Mouse (Mus musculus) heart, embryonic 14.5 days (tissue): Measurements from ENCODE around the gene Cd59a. TPM values are rescaled to one million over a fixed set of nuclear protein-coding genes. Genes with fewer than 3 reads are reported as not detected.
"Not testable (repeated sequence)": the region's sequence is repeated elsewhere in the genome, so short reads cannot be mapped to it uniquely, and the experiment has no call there.

Source experiments
- ATAC-seq: fragments of 200-750 bp; cut with Nextera tagmentation; 2 replicates; pipeline ENCODE4 v1.8.0; 2017; ENCODE audit warnings: low read depth, moderate TSS enrichment; ENCODE audit not compliant: insufficient number of reproducible peaks, insufficient read depth, low FRiP score
- H3K27ac ChIP-seq, 2 experiments: fragments of 200-500 bp in 1 of 2; fragments of 300-500 bp in 1 of 2; sonication (generic) in 1 of 2; replicated peaks in 1 of 2; 2 replicates each; pipeline ENCODE4 v1.5.1; 2012 to 2014; ENCODE audit warnings: low read depth in 2 of 2, low read length in 2 of 2, control low read depth in 1 of 2, mild to moderate bottlenecking in 1 of 2, mixed read lengths in 1 of 2; ENCODE audit not compliant: control insufficient read depth in 1 of 2, insufficient read depth in 1 of 2
- H3K27me3 ChIP-seq: fragments of 300-500 bp; sonication (generic); 2 replicates; pipeline ENCODE4 v1.6.1; 2014; ENCODE audit warnings: mild to moderate bottlenecking, low read length, control low read depth; ENCODE audit not compliant: control insufficient read depth, insufficient read depth
- H3K36me3 ChIP-seq: fragments of 300-500 bp; sonication (generic); 2 replicates; pipeline ENCODE4 v1.6.1; 2014; ENCODE audit warnings: mild to moderate bottlenecking, control low read depth, low read length, mixed read lengths; ENCODE audit not compliant: control insufficient read depth, insufficient read depth
- H3K4me1 ChIP-seq, 2 experiments: fragments of 200-500 bp in 1 of 2; fragments of 300-500 bp in 1 of 2; sonication (generic) in 1 of 2; 2 replicates each; pipeline ENCODE4 v1.6.1; 2012 to 2014; ENCODE audit warnings: low read length in 2 of 2, control low read depth in 1 of 2, mixed read lengths in 1 of 2; ENCODE audit not compliant: control insufficient read depth in 2 of 2, insufficient read depth in 2 of 2
- H3K4me2 ChIP-seq: fragments of 300-500 bp; sonication (generic); 2 replicates; pipeline ENCODE4 v1.6.1; 2014; ENCODE audit warnings: mild to moderate bottlenecking, low read length
- H3K4me3 ChIP-seq, 2 experiments: fragments of 200-500 bp in 1 of 2; fragments of 300-500 bp in 1 of 2; sonication (generic) in 1 of 2; 2 replicates each; pipeline ENCODE4 v1.5.1; 2012 to 2014; ENCODE audit warnings: low read length in 2 of 2, mild to moderate bottlenecking in 2 of 2, control low read depth in 1 of 2, low read depth in 1 of 2, moderate library complexity in 1 of 2; ENCODE audit not compliant: control insufficient read depth in 1 of 2, insufficient read depth in 1 of 2
- H3K9ac ChIP-seq: fragments of 300-500 bp; sonication (generic); 2 replicates; pipeline ENCODE4 v1.6.1; 2014; ENCODE audit warnings: mild to moderate bottlenecking, low read length
- H3K9me3 ChIP-seq: fragments of 300-500 bp; sonication (generic); 2 replicates; pipeline ENCODE4 v1.6.1; 2016; ENCODE audit warnings: low read length, control low read depth; ENCODE audit not compliant: control insufficient read depth
- WGBS: fragments of 180-500 bp; shearing (Covaris S2); extraction: QIAGEN DNeasy Blood & Tissue Kit; methylation state at CpG from one replicate; pipeline ENCODE4 v1.1.7; 2014; 5-methylcytosine and 5-hydroxymethylcytosine counted together
- polyA plus RNA-seq: library from polyadenylated mRNA; unstranded; fragments of >200 nt; fragmentation: Nextera tagmentation; extraction: Ambion mirVana; gene quantifications from 2 replicates; pipeline ENCODE4 v1.2.1, GENCODE M21; 2014

Cd59a gene
- polyA plus RNA-seq, 1 experiment from 2014 or later = 69.0 TPM

DNA sequence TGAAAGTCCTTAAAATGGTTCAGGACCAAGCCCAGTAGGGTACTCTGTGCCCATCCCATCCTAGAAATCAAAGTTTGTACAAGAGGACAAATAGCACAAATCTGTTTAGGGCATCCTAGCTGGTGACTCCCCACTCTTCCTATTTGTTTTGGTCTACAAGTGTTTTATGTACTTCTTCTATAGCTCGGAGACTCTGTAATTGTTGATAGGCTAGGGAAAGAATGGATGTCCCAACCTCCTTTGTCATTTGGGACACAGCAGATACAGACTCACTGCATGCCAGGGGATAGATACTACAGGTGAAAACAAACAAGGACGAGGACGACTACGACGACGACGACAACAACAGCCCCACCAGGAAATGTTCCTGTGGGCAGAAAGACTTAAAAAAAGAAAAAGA lies 27.2 kb upstream of the Cd59a start, which contains the start of gene Gm10799:
Gene Gm10799, minus strand, starts transcription at position 101 of the 400 bp plus-strand sequence.
- not testable (repeated sequence) for H3K4me1 ChIP-seq, H3K36me3 ChIP-seq, H3K9me3 ChIP-seq, H3K4me2 ChIP-seq, ATAC-seq, H3K27me3 ChIP-seq, H3K27ac ChIP-seq, H3K9ac ChIP-seq, H3K4me3 ChIP-seq
- WGBS = 75% methylated on average over 7 of the region's 7 CpGs

DNA sequence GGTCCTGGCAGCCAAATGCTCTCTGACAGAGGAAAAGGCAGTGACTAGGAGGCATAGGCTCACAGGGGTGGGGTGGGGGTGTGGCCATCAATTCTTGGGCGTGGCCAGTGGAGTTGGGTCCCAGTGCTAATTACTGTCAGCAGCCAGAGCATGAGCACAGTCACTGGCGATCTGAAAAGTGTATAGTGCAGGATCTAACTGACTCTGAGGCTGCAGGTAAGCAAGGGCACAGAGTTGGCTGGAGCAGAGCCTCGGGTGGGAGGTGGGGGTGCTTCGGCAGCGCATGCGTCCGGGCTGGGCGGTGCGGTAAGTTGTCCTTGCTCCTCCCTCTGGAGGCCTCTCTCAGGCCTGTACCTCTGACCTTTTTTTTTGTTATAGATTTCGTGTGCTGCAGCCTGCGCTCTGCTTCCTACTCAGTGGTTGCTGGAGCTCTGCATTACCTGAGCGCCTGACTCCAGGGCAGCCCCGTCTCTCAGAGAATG lies 25.9 kb upstream of the Cd59a start, which contains the start of gene Cd59b:
Gene Cd59b, plus strand, starts transcription at position 146 of the 482 bp plus-strand sequence.
- peak within 1 kb of the TSS; percentile 64 for H3K4me2 ChIP-seq
- H3K4me1 ChIP-seq = peaks cover 0 to 3% of the 10 kb centered on the region in 2 experiments; a peak in 2 of 4 replicates
- no peaks in the 10 kb centered on the region for H3K36me3 ChIP-seq
- H3K9ac ChIP-seq = peak within 1 kb of the TSS; percentile 55
- H3K27me3 ChIP-seq = no peaks in the 10 kb centered on the region
- H3K9me3 ChIP-seq = no peaks in the 10 kb centered on the region
- WGBS = 13% methylated on average over 13 of the region's 13 CpGs
- ATAC-seq = peak; percentile 61
- H3K27ac ChIP-seq = peak within 1 kb of the TSS in 1 of 2 experiments; percentile 1; a peak in 1 of 4 replicates
- peak within 1 kb of the TSS; percentile 38 to 62 for H3K4me3 ChIP-seq

DNA sequence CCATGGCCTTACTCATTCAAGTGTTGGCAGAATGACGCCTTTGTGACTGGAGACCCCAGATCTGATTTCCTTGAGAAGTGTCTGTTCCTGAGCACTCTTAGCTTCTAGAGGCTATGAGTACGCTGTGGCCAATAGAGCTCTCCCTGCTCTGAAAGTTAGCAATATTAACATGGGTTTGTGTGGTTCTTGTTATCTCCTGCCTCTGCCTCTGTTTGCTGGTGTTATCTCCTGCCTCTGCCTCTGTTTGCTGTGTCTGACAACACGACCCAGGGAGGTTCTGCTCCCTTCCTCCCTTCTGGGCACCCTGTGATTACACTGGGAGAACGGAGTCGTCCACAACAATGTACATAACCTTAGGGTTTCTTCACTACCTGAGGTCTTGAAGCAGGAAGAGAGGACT lies 17.3 kb upstream of the Cd59a start:
- H3K9ac ChIP-seq, H3K9me3 ChIP-seq, H3K4me1 ChIP-seq, H3K4me3 ChIP-seq, ATAC-seq, H3K27me3 ChIP-seq, H3K4me2 ChIP-seq, H3K36me3 ChIP-seq, H3K27ac ChIP-seq: not testable (repeated sequence)
- WGBS = 58% methylated on average over 5 of the region's 5 CpGs

DNA sequence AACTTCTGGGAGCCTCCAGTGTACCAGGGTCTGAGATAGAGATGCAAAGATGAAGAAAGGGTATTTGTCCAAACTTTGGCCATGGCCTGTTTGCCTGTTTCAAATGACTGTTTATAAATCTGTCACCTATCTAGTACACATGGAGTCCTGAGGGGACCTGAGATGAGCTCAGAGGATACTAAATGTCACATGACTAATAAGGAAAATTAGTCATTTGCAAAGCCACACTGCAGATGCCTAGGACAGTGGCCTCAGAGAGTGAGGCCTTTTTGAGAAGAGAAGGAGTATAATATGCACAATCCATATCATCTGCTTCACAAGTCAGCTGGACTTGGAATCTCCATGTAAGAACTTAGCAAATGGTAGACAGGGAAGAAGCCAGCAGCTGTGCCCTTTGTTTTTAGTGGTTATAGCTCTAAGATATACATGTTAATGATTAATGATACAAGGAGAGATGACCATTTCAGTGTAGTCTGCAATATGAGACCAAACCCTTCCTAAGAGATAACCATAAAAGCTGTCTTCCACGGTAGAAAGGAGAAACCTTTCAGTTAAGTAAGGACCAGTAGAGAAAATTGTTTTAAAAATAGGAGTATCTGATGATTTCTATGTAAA lies 14.1 kb upstream of the Cd59a start:
- ATAC-seq, H3K4me1 ChIP-seq, H3K27me3 ChIP-seq, H3K27ac ChIP-seq, H3K36me3 ChIP-seq, H3K4me2 ChIP-seq, H3K9ac ChIP-seq, H3K4me3 ChIP-seq, H3K9me3 ChIP-seq: not testable (repeated sequence)
- no CpG with 5 or more reads among the region's 1 CpGs for WGBS

DNA sequence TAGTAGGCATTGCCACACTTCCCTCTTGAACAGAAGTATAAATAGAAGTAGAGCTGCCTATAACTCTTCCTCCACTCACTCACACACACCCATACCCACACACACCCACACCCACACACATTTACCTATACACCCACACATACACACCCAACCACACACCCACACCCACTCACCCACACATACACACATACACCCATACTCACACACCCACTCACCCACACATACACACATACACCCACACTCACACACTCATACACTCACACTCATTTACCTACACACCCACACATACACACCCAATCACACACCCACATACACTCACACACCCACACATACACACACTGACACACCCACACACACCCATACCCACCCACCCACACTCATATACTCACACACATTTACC lies 13.1 kb upstream of the Cd59a start:
- no peaks in the 10 kb centered on the region for H3K27me3 ChIP-seq
- H3K9me3 ChIP-seq = no peaks in the 10 kb centered on the region
- H3K36me3 ChIP-seq = no peaks in the 10 kb centered on the region
- H3K4me1 ChIP-seq = peaks cover 0 to 2% of the 10 kb centered on the region in 2 experiments; a peak in 1 of 4 replicates
- H3K4me3 ChIP-seq = no peak overlapping the region
- no peak overlapping the region for H3K4me2 ChIP-seq
- no peak overlapping the region for H3K27ac ChIP-seq
- 0 out of 2 replicates have a peak, but pooled peaks have one; percentile 54 for ATAC-seq
- no peak overlapping the region for H3K9ac ChIP-seq

DNA sequence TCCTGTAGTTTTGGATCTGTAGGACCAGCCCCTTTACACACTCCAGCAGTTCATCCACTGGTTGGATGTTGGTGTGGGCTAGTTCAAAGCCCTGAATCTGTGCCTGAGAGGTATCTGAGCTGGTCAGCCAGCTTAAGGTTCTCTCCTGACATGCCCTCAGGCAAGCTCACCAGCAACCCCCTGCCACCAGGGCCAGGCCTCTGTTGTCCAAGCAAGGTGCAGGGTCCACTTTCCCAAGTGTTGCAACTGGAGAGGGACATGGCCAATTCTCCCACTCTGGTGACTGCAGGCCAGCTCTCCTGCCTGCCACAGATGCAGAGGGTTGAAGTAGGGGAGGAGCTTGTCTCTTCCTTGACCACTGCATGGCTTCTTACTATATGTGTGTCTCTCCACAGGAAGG lies 11.6 kb upstream of the Cd59a start:
- H3K36me3 ChIP-seq, H3K9ac ChIP-seq, ATAC-seq: not testable (repeated sequence)

DNA sequence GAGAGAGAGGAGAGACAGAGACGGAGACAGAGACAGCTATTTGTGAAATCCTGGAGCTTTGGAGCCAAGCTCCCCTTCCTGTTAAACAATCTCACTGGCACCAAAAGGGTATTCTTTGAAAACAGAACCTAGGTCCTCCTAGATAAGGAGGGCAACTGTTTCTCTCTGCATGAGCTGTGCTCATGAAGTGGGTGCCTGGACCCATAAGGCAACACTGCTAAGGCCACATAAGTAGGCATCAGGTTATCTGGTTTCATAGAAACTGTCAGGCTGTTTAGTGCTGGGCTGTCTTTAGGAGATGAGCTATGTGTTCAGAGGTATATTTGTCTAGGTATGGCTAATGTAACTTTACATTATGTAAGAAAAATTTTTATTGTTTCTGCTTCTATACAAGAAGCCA lies 8.0 kb upstream of the Cd59a start:
- H3K4me2 ChIP-seq, H3K27ac ChIP-seq, H3K9me3 ChIP-seq, H3K9ac ChIP-seq, H3K4me3 ChIP-seq, H3K36me3 ChIP-seq, H3K27me3 ChIP-seq, H3K4me1 ChIP-seq, ATAC-seq: not testable (repeated sequence)
- WGBS = 36% methylated on average over 1 of the region's 1 CpGs

More for the DNA sequence above, 11.6 kb upstream of the Cd59a start:
- not testable (repeated sequence) for H3K27ac ChIP-seq, H3K4me2 ChIP-seq, H3K27me3 ChIP-seq, H3K4me1 ChIP-seq, H3K9me3 ChIP-seq, H3K4me3 ChIP-seq

DNA sequence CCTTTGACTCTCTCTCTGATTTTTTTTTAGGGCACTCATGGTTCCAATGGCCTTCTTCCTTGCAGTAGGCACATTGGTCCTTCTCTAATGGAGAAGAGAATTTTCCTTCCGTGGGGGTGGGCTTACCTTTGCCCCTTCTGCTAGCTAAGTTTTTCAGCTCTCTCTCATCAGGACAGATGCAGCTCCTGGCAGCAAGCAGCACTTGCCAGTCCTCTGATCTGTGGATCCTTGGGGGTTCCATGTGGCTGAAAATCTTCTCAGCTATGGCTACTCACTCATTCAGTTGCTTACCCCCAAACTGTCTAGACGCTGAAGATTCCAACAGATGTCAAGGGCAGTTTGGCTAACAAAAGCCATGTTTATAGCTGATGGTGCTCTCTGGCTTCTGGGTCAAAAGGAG lies 2.3 kb upstream of the Cd59a start:
- H3K9me3 ChIP-seq = no peaks in the 10 kb centered on the region
- no peak overlapping the region for H3K27ac ChIP-seq
- no peak overlapping the region for H3K4me2 ChIP-seq
- H3K4me3 ChIP-seq = no peak overlapping the region
- H3K36me3 ChIP-seq = no peaks in the 10 kb centered on the region
- H3K27me3 ChIP-seq = no peaks in the 10 kb centered on the region
- no peak overlapping the region for H3K9ac ChIP-seq
- ATAC-seq = no peak
- H3K4me1 ChIP-seq = peaks cover 0 to 5% of the 10 kb centered on the region in 2 experiments; a peak in 2 of 4 replicates
- WGBS = 81% methylated on average over 2 of the region's 2 CpGs
